Mouse (Mus musculus) cerebellum, adult 8-10 months (tissue): ENCODE measurements at regions not wholly inside any gene's neighbourhood (a gene's known extent, or its start where the extent isn't known, plus 50 kb on each side); places are given as distances from the start of the nearest gene placed in this dataset.
A peak's percentile ranks its signal among the peaks of the same experiment; 100 is the strongest.

Experiments used
- DNase-seq: peaks from one replicate; pipeline ENCODE4 v3.0.0; 2022

DNA sequence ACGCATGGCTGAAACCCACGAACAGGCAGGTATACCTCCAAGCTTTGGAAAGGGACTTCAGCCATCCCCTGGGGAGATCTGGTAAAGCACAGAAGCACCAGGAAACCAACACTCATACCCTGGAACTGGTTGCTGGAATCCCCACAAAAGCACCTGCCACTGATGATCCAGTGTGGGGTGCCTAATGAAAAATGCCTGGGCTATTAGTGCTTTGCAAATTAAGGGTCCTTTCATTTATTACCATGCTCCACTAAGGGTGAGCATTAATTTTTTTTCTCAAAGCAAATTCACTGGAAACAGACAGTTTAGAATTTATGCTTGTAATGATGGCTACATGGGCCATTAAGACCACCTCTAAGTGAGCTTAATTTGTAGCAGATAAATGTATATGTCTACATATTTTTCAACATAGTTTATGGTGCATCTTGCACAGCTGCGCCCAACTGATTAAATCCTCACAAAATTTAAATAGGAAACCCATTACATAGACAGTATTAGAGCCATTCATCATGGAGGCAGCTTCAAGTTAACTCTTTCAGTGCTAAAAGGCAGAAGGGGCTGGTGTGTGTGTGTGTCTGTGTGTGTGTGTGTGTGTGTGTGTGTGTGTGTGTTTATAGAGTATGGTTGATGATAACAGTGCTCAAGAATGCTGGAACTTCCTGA is 201.8 kb downstream of the Cbln1 start:
- DNase-seq = no peak

DNA sequence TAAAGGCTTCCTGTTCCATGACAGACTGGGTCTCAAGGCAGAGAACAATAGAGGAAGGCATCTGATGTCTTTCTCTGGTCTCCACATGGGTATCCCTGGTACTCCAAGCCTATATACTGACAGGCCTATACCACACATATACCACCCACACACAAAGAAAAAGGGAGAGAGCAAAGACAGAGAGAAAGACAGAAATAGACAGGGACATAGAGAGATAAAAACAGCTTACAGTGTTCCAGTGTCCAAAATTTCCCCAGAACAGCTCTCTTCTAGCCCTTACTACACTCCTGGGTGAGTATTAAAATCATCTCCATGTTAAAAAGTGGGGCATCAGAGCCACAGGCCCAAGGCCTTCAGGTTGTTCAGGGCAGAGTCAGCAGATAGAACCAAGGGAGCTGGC is 204.2 kb downstream of the Cbln1 start:
- no peak for DNase-seq

GRCm38 (mm10) chr8:87264999-87265398 is 207.4 kb downstream of the Cbln1 start:
- DNase-seq = no peak

- peak; percentile 33 for DNase-seq
Observed at GRCm38 (mm10) chr8:87260305-87260704, 212.1 kb downstream of the Cbln1 start.

DNA sequence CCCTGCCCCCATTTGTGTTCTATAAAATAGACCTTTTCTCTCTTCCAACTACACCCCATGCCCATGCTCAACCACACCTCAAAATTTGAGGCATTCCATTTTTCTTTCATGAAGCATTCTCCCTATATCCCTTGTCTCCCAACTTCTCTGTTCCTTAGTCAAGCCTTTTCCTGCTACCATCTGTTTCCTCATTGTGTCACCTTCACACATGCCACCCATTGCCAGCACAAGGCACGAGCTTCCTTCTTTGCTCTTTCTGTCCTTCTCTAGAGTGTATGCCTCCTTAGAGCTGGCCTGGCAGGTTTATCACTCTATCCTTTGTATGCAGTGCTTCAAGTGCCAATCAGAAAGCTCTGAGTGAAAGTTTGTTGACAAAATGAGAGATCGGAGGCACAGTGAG is 229.7 kb downstream of the Cbln1 start:
- DNase-seq = no peak

DNA sequence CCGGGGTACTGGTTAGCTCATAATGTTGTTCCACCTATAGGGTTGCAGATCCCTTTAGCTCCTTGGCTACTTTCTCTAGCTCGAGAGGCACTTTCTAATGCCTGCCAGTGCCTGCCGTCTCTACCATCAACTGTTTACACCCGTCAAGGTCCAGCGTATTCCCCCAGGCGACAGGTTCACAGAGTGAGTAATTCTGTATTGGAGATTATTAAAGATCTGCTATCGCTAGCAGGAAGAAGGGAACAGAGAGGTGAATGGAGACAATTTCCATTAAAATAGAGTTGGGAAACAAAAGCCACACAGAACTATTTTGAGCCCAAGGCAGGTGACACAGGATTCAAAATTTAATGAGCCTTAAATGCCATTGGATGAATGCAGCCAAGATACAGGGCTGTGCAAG is 235.2 kb downstream of the Cbln1 start:
- no peak for DNase-seq

DNA sequence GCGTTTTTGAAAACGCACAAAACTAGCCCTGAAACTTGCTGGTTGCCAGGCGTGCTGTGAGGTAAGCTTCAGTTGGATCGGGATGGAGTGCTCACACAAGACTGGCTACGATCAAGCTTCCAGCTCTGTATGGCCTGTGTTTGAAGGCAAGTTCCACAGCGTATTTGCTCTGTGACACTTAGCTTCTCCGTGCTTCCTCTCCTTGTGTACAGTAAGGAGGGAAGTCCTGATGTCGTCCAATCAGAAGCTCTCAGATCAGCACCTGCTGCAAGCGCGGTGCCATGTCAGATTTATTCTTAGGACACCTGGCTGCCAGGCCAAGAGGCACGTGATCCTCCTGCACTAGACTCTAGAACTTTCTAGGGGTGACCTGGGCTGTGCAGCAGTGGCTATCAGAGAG is 236.0 kb downstream of the Cbln1 start:
- no peak for DNase-seq

DNA sequence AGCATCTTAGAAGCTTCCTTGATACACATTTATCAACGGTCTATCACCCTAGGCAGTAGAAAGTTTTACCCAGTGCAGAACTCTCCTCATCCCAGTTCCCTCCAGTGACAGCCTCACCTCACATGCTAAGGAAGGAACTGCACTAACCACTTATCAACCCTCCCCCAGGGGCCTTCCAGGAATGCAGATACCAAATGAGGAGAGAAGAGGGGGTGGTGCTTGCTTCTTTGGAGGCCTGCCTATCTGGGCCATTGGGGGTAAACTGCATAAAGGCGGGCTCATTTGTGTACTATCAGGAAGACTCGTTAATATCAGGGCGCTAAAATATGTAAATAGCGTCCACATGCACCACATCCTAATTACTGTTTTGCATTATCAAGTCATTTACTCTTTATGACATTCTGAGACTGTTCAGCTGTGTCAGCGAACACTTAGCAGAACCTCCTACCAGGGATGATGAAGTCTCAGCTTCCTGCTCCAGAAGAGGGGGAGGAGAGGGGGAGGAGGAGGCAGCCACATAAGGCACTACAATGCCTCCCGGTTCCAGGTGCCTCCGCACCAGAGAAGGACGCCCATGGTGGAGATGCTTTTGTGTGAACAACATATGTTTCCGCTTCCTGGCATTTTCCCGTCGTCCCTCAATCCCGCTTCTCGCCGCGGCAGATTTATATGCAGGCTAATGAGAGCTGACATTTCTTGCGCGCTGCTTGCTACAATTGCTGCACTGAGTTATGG is 236.9 kb downstream of the Cbln1 start:
- peak; percentile 69 for DNase-seq

GRCm38 (mm10) chr8:87234336-87234735 is 238.1 kb downstream of the Cbln1 start:
- peak; percentile 89 for DNase-seq

DNA sequence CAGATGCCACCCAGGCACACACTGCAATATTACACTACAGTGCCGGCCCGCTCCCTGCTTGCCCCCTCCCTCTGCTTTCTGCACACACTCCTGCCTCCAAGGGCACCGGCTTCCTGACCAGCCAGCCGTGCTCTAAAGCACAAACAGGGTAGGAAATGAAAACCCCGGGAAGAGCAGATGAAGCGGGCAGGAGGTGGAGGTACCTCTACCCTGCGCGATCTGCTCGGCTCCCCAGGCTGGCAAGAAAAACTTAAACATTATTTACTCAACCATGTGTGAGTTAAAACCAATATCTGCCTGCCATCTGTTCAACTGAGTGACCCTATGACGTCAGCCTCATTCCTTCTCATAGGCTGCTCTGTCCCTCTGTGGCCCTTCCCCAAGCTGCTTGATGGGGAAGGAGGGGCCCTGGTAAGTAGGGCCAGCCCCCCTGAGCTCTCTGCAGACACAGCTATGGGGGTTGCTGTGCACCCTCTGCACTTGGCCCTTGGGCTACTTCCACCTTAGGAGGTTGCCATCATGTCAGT is 238.5 kb downstream of the Cbln1 start:
- peak; percentile 93 for DNase-seq

DNA sequence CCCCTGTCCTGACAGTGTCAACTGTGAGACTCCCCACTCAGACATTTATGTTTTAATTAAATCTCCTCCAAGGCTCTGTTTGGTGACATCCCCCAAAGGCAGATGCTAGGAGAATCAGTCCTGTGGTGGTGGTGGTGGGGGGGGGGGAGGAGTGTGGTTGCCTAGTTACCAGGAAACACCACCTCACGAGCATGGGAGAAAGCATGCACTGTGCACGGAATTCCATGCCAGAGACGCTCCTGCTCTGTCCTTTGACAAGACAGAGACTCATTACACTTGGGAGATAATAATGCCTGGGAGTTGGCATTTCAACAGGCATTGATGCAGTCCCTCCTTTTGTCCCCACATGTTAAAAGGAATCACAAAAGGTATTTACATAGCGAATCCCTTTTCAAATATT is 240.6 kb downstream of the Cbln1 start:
- no peak for DNase-seq

DNA sequence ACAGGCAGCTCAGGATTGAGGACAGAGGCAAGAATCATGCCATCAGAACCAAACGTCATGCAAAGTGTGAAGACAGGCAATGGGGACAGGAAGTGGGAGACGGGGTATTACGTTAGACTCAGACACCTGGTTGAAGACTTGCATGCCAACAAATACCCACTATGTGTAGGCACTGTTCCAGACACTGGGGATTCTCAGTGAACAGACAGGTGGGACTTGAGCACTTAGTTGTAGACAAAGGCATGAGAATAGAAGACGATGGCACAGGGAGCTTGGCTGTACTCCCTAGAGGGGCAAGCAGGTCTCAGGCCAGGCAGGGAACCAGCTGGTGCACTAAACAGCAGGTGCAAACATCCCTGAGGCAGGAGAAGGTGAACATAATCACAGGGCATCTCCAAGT is 242.3 kb downstream of the Cbln1 start:
- DNase-seq = no peak

GRCm38 (mm10) chr8:87229182-87229581 is 243.2 kb downstream of the Cbln1 start:
- no peak for DNase-seq

DNA sequence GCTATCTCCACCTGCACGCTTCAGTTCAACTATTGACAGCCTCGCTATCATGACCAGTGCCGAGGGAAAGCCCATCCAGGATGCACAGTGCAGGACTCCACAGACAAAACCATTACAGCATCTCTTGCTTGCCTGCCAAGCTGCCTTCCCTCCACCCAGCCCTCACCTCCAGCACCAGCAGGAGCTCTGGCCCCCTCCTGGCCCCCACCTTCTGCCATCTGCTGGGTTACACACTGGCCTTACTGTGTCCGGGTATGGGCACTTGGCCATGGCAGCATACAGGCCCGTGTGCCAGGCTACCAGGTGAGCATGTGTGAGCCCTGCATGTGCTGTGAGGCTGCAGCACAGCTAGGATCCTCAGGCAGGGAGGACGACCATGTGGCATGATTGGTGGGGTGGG is 243.6 kb downstream of the Cbln1 start:
- DNase-seq = peak; percentile 99

GRCm38 (mm10) chr8:87225504-87226425 is 246.6 kb downstream of the Cbln1 start:
- no peak for DNase-seq

- no peak for DNase-seq
Observed at GRCm38 (mm10) chr8:87220581-87220980, 251.8 kb downstream of the Cbln1 start.

DNA sequence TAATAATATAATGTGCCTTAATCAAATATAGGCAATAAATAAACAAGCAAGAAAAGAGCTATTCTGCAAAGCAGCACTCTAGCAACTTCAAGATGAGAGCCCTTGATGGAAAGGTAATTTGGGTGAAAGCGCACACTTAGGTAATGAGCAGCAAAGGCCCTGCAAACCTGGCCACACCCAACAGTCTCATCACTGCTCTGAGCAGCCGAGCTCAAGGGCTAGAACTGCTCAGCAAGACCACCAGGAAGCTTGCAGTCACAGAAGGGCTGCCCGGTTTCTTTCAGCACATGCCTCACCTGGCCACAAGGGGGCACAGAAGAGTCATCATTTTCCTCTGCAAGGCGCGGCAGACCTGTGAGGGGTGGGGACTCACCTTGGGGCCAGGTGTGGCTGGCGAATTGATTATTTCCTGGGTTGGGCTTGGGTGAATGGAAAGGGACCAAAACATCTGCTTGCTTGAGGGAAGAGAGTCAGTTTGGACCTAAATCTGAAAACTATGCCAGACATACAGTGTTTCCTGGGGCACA is 253.4 kb downstream of the Cbln1 start:
- peak; percentile 85 for DNase-seq

DNA sequence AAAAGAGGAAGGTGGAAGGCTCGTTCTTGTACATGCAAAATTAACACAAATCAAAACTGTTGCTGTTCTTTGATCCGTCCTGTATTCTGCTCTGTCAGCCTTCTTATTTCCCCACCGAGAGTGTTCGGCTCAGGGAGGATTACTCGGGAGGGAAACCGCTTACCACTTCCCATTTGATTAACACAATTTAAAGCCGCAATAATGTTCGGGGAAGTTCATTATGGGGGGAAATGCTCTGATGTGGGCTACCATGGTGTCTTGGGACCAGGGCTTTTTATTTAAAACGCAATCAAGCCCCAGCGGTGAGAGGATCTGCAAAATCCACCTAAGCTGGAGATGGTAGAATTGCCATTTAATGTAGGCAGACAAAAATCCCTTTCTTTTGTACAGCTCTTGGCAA is 257.4 kb downstream of the Cbln1 start:
- DNase-seq = no peak

GRCm38 (mm10) chr8:87210546-87210945 is 261.9 kb downstream of the Cbln1 start:
- no peak for DNase-seq

DNA sequence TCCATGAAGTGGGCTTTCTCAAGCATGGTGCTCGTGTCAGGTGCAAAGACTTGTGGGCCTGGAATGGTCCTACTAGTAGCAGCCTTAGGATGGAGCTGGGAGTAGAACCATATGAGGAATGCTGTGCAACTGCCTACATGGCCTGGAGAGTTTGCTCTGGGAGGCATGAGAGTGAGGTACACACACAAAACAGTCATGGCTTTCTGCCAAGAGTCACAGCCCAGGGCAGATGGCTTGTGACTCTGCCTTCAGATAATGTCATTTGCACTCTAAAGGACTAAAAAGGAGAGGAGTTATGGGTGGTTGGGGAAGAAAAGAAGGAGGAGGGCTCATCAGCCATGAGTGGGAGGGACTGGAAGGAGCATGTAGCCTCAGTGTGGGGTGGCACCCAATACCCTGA is 263.1 kb downstream of the Cbln1 start:
- no peak for DNase-seq

DNA sequence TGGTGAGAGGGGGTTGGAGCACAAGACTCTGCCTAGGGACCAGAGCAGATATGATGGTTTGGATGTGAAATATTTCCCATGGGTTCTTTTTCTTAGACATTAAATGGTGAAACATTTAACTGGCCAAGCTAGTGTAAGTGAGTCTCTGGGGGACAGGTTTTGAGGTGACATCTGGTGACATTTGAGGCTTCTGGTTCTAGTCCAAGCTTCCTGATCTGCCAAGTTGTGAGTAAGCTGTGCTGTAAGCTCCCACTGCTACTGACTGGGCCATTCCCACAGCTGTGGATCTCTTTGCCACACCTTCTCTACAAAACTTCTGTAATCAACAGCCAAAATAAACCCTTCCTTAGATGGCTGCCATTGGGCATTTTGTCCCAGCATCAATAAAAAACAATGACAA is 264.4 kb downstream of the Cbln1 start:
- no peak for DNase-seq

DNA sequence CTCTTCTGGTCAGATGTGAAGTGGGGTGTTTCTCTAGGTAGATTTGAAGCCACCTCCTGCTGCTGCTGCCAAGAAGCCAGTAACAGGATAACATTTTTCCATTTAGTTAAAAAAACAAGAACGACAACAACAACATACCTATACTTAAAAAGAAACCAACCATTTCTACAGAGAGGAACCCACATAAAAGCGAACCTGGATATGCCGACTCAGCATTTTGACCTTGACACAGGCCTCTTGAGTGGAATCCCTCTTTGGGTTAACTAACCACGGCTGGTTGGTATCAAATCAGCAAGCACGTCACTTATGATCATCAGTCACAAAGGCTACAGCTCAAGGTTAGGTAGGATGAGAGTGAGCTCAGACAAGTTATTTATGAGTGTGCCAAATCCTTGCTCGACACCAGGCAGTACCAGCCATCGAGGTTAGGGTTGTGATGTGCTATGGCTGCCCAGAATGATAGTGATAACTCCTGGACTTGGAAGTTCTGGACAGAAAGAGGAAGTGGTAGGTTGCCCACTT is 269.7 kb downstream of the Cbln1 start:
- no peak for DNase-seq
